Mouse (Mus musculus) brain, embryonic 14.5 days (tissue): ENCODE data around the gene Gpr62.

Experiments used
- CTCF ChIP-seq: fragments of 200-500 bp; IDR thresholded peaks from 2 replicates; pipeline ENCODE4 v1.5.1; 2012; ENCODE audit warnings: inconsistent platforms, mild to moderate bottlenecking, moderate library complexity, borderline replicate concordance; ENCODE audit not compliant: insufficient read depth, insufficient read length; ENCODE audit errors: extremely low read depth
- POLR2A ChIP-seq: fragments of 200-500 bp; IDR thresholded peaks from 2 replicates; pipeline ENCODE4 v1.6.1; 2012; ENCODE audit warnings: mild to moderate bottlenecking, inconsistent platforms, borderline replicate concordance; ENCODE audit not compliant: poor library complexity, insufficient read depth, insufficient read length, severe bottlenecking; ENCODE audit errors: extremely low read depth

GRCm38 (mm10) chr9:106421033-106421864, 44.5 kb downstream of the Gpr62 start:
- TF ChIP-seq CTCF (no peak), POLR2A (no peak)
